Mouse (Mus musculus): Measurements from ENCODE around the gene Gpr82. TPM values are rescaled to one million over a fixed set of nuclear protein-coding genes. Genes with fewer than 3 reads are reported as not detected.

Gene Gpr82
- polyA plus RNA-seq, 1 experiment from 2014 or later, result 0.06 TPM

Small RNAs within 50 kb of the gene (microRNA-seq; reads per million reads assigned to microRNA genes)
- not detected for gene Gm25246 (ENCODE audit: borderline number of aligned reads)

Other genes starting within 250 kb of the Gpr82 start
- gene Nyx, start 195.3 kb upstream of the Gpr82 start, polyA plus RNA-seq (2014; fragmentation: Nextera tagmentation; extraction: Ambion mirVana), result 0.06 TPM in 1 of 2 replicates, not detected in the other
- 0.62 and 0.75 TPM in 2 replicates for gene Gpr34, start 29.3 kb upstream of the Gpr82 start, polyA plus RNA-seq (2014; fragmentation: Nextera tagmentation; extraction: Ambion mirVana)
- gene Cask, start 190.0 kb downstream of the Gpr82 start, polyA plus RNA-seq (2014; fragmentation: Nextera tagmentation; extraction: Ambion mirVana), result 7.5 and 7.7 TPM in 2 replicates